Mouse (Mus musculus): Measurements from ENCODE around the gene Olfr1416. TPM values are rescaled to one million over a fixed set of nuclear protein-coding genes. Genes with fewer than 3 reads are reported as not detected.
A peak's percentile ranks its signal among the peaks of the same experiment; 100 is the strongest.

The Olfr1416 gene
- polyA plus RNA-seq, 2 experiments, result not detected

DNA sequence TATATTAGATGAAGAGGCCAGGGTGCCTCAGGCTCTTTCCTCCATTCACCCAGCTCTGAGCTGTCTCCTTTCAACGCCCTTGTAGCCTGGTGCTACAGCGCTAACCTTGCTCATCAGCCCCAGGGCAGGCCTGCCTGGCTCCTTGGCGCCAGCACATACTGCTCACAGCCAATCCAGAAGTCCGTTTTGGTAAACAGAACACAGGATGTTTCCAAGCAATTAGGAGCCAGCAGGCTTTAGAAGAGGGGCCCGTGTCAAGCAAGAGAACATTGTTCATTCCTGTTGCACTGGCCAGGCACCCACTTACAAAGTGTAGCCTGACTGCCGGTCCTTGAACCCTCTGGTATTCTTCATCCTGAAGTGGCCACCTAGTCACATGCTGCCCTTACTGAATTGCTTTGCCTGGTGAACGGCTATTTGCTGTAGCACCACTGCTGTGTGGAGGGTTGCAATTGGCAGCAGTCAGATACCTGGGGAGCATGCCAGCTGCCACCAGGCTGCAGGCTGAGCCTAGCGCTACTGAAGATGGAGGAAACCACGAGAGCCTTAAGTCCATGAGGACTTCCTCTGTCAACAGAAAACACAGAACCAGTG is 47.1 kb downstream of the Olfr1416 start:
- H3K27ac ChIP-seq (replicated peaks; ENCODE audit: low read depth, low read length), result no peak overlapping the region
- WGBS, result 28% methylated on average over 9 of the region's 9 CpGs
- no peak overlapping the region for H3K4me2 ChIP-seq (replicated peaks; ENCODE audit: low read depth, low read length, severe bottlenecking)
- peaks cover 37% of the 10 kb centered on the region for H3K36me3 ChIP-seq (ENCODE audit: control insufficient read depth, insufficient read depth, low read length)
- peaks cover 18% of the 10 kb centered on the region for H3K4me1 ChIP-seq (ENCODE audit: control insufficient read depth, insufficient read depth, low read length)
- H3K9ac ChIP-seq (ENCODE audit: low read depth, low read length, severe bottlenecking), result no peak overlapping the region
- peak; percentile 11 for DNase-seq (ENCODE audit: low spot score)
- no peak for ATAC-seq (ENCODE audit: low FRiP score, low read depth)
- no peaks in the 10 kb centered on the region for H3K27me3 ChIP-seq (ENCODE audit: control insufficient read depth, insufficient read depth, low read length)
- H3K9me3 ChIP-seq (ENCODE audit: control insufficient read depth, low read length), result no peaks in the 10 kb centered on the region
- H3K4me3 ChIP-seq (replicated peaks; ENCODE audit: low read length), result no peak overlapping the region
- no peak for TF ChIP-seq POLR2A (IDR thresholded peaks at IDR 0.05; ENCODE audit: borderline replicate concordance, extremely low read depth, insufficient read depth, insufficient read length)

- DNase-seq (ENCODE audit: low spot score) (no peak), ATAC-seq (ENCODE audit: low FRiP score, low read depth) (no peak)
- no peak overlapping the region for H3K9ac ChIP-seq (ENCODE audit: low read depth, low read length, severe bottlenecking)
- no peak overlapping the region for H3K4me2 ChIP-seq (replicated peaks; ENCODE audit: low read depth, low read length, severe bottlenecking)
- peaks cover 28% of the 10 kb centered on the region for H3K36me3 ChIP-seq (ENCODE audit: control insufficient read depth, insufficient read depth, low read length)
- H3K9me3 ChIP-seq (ENCODE audit: control insufficient read depth, low read length), result no peaks in the 10 kb centered on the region
- no peaks in the 10 kb centered on the region for H3K27me3 ChIP-seq (ENCODE audit: control insufficient read depth, insufficient read depth, low read length)
- H3K27ac ChIP-seq (replicated peaks; ENCODE audit: low read depth, low read length), result no peak overlapping the region
- H3K4me3 ChIP-seq (replicated peaks; ENCODE audit: low read length), result no peak overlapping the region
- no peak for TF ChIP-seq POLR2A (IDR thresholded peaks at IDR 0.05; ENCODE audit: borderline replicate concordance, extremely low read depth, insufficient read depth, insufficient read length)
- 27% methylated on average over 4 of the region's 4 CpGs for WGBS
- H3K4me1 ChIP-seq (ENCODE audit: control insufficient read depth, insufficient read depth, low read length), result peaks cover 18% of the 10 kb centered on the region
Measured at GRCm38 (mm10) chr1:92436831-92437321, 48.0 kb downstream of the Olfr1416 start.

- Histone ChIP-seq H3K27me3 (ENCODE audit: control insufficient read depth, insufficient read depth, low read length) (no peaks in the 10 kb centered on the region), H3K4me2 (replicated peaks; ENCODE audit: low read depth, low read length, severe bottlenecking) (no peak overlapping the region), H3K27ac (replicated peaks; ENCODE audit: low read depth, low read length) (no peak overlapping the region), H3K4me3 (replicated peaks; ENCODE audit: low read length) (no peak overlapping the region), H3K9me3 (ENCODE audit: control insufficient read depth, low read length) (no peaks in the 10 kb centered on the region), H3K4me1 (ENCODE audit: control insufficient read depth, insufficient read depth, low read length) (peaks cover 18% of the 10 kb centered on the region), H3K9ac (ENCODE audit: low read depth, low read length, severe bottlenecking) (no peak overlapping the region), H3K36me3 (ENCODE audit: control insufficient read depth, insufficient read depth, low read length) (peaks cover 13% of the 10 kb centered on the region)
- no peak for DNase-seq (ENCODE audit: low spot score)
- WGBS, result 88% methylated on average over 1 of the region's 1 CpGs
- ATAC-seq (ENCODE audit: low FRiP score, low read depth), result no peak
- no peak for TF ChIP-seq POLR2A (IDR thresholded peaks at IDR 0.05; ENCODE audit: borderline replicate concordance, extremely low read depth, insufficient read depth, insufficient read length)
Measured at GRCm38 (mm10) chr1:92434986-92435385, 49.9 kb downstream of the Olfr1416 start.

- Histone ChIP-seq H3K9me3 (ENCODE audit: control insufficient read depth, low read length) (no peaks in the 10 kb centered on the region), H3K4me3 (replicated peaks; ENCODE audit: low read length) (no peak overlapping the region), H3K9ac (ENCODE audit: low read depth, low read length, severe bottlenecking) (no peak overlapping the region), H3K36me3 (ENCODE audit: control insufficient read depth, insufficient read depth, low read length) (no peaks in the 10 kb centered on the region), H3K4me2 (replicated peaks; ENCODE audit: low read depth, low read length, severe bottlenecking) (no peak overlapping the region), H3K27me3 (ENCODE audit: control insufficient read depth, insufficient read depth, low read length) (no peaks in the 10 kb centered on the region), H3K4me1 (ENCODE audit: control insufficient read depth, insufficient read depth, low read length) (peaks cover 13% of the 10 kb centered on the region), H3K27ac (replicated peaks; ENCODE audit: low read depth, low read length) (no peak overlapping the region)
- no peak for TF ChIP-seq POLR2A (IDR thresholded peaks at IDR 0.05; ENCODE audit: borderline replicate concordance, extremely low read depth, insufficient read depth, insufficient read length)
- 73% methylated on average over 9 of the region's 9 CpGs for WGBS
- DNase-seq (ENCODE audit: low spot score), result no peak
- no peak for ATAC-seq (ENCODE audit: low FRiP score, low read depth)
Measured at GRCm38 (mm10) chr1:92432791-92433190, 52.1 kb downstream of the Olfr1416 start.

DNA sequence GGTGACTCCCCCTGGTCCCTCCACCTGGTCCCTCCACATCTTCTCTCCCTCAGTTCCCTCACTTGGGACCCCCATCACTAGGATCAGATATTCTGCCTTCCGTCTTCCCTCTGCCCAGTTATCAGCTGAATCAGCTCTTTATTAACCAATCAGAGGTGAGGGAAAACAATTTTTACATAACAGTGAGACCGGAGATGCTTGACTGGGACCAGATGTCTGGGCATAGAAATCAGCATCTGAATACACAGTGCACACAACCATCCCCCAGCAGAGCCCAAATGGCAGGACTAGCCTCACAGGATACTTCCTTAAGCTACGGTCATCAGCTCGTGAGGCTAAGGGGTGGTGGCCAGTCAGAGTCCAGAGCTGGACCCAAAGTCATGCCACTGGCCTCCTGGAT is 52.8 kb downstream of the Olfr1416 start:
- peaks cover 6% of the 10 kb centered on the region for H3K4me1 ChIP-seq (ENCODE audit: control insufficient read depth, insufficient read depth, low read length)
- 58% methylated on average over 4 of the region's 4 CpGs for WGBS
- ATAC-seq (ENCODE audit: low FRiP score, low read depth) (no peak), DNase-seq (ENCODE audit: low spot score) (no peak)
- no peaks in the 10 kb centered on the region for H3K9me3 ChIP-seq (ENCODE audit: control insufficient read depth, low read length)
- H3K9ac ChIP-seq (ENCODE audit: low read depth, low read length, severe bottlenecking), result no peak overlapping the region
- no peaks in the 10 kb centered on the region for H3K36me3 ChIP-seq (ENCODE audit: control insufficient read depth, insufficient read depth, low read length)
- H3K27ac ChIP-seq (replicated peaks; ENCODE audit: low read depth, low read length), result no peak overlapping the region
- no peak overlapping the region for H3K4me2 ChIP-seq (replicated peaks; ENCODE audit: low read depth, low read length, severe bottlenecking)
- no peak for TF ChIP-seq POLR2A (IDR thresholded peaks at IDR 0.05; ENCODE audit: borderline replicate concordance, extremely low read depth, insufficient read depth, insufficient read length)
- H3K4me3 ChIP-seq (replicated peaks; ENCODE audit: low read length), result no peak overlapping the region
- H3K27me3 ChIP-seq (ENCODE audit: control insufficient read depth, insufficient read depth, low read length), result no peaks in the 10 kb centered on the region
